Mouse (Mus musculus) stomach, postnatal 0 days (tissue): ENCODE data around the gene Rlbp1. TPM values are rescaled to one million over a fixed set of nuclear protein-coding genes. Genes with fewer than 3 reads are reported as not detected.

Experiments used
- ATAC-seq: fragments of 200-750 bp; cut with Nextera tagmentation; 2 replicates; pipeline ENCODE4 v1.8.0; 2017; ENCODE audit not compliant: low FRiP score, low TSS enrichment
- DNase-seq: peaks from one replicate; pipeline ENCODE4 v3.0.0-alpha.2; 2016; ENCODE audit warnings: low spot score
- H3K27ac ChIP-seq: fragments of 300-500 bp; sonication (generic); replicated peaks from 2 replicates; pipeline ENCODE4 v1.5.1; 2014; ENCODE audit warnings: mild to moderate bottlenecking, control low read depth
- H3K27me3 ChIP-seq: fragments of 300-500 bp; sonication (generic); 2 replicates; pipeline ENCODE4 v1.6.1; 2014; ENCODE audit warnings: low read length; ENCODE audit not compliant: control insufficient read depth, insufficient read depth
- H3K36me3 ChIP-seq: fragments of 300-500 bp; sonication (generic); 2 replicates; pipeline ENCODE4 v1.6.1; 2014; ENCODE audit warnings: low read length, mixed read lengths; ENCODE audit not compliant: control insufficient read depth, insufficient read depth
- H3K4me1 ChIP-seq: fragments of 300-500 bp; sonication (generic); replicated peaks from 2 replicates; pipeline ENCODE4 v1.6.1; 2014; ENCODE audit warnings: antibody characterized with exemption; ENCODE audit not compliant: control insufficient read depth, insufficient read depth
- H3K4me2 ChIP-seq: fragments of 300-500 bp; sonication (generic); replicated peaks from 2 replicates; pipeline ENCODE4 v1.6.1; 2014; ENCODE audit warnings: low read depth, mild to moderate bottlenecking, control low read depth, moderate library complexity
- H3K4me3 ChIP-seq: fragments of 300-500 bp; sonication (generic); 2 replicates; pipeline ENCODE4 v1.5.1; 2014; ENCODE audit warnings: low read depth, low read length, control low read depth
- H3K9ac ChIP-seq: fragments of 300-500 bp; sonication (generic); 2 replicates; pipeline ENCODE4 v1.6.1; 2014; ENCODE audit warnings: mild to moderate bottlenecking, low read length, control low read depth, mixed read lengths
- H3K9me3 ChIP-seq: fragments of 300-500 bp; sonication (generic); 2 replicates; pipeline ENCODE4 v1.6.1; 2016; ENCODE audit warnings: low read length; ENCODE audit not compliant: control insufficient read depth
- CTCF ChIP-seq: IDR thresholded peaks from 2 replicates; pipeline ENCODE4 v1.5.1; 2016; ENCODE audit warnings: antibody characterized with exemption, low read depth, mild to moderate bottlenecking, moderate library complexity
- EP300 ChIP-seq: optimal IDR thresholded peaks from 2 replicates; pipeline ENCODE3; 2016; ENCODE audit warnings: antibody characterized with exemption
- WGBS: fragments of 180-500 bp; shearing (Covaris S2); extraction: QIAGEN DNeasy Blood & Tissue Kit; methylation state at CpG from one replicate; pipeline ENCODE4 v1.1.7; 2014; 5-methylcytosine and 5-hydroxymethylcytosine counted together
- polyA plus RNA-seq: library from polyadenylated mRNA; unstranded; fragments of >200 nt; fragmentation: Nextera tagmentation; extraction: Ambion mirVana; gene quantifications from 2 replicates; pipeline ENCODE4 v1.2.1, GENCODE M21; 2015

The Rlbp1 gene
- polyA plus RNA-seq, 1 experiment from 2014 or later, result 0.28 TPM

- H3K4me1 ChIP-seq, result no peaks in the 10 kb centered on the region
- H3K36me3 ChIP-seq, result no peaks in the 10 kb centered on the region
- H3K27ac ChIP-seq, result no peak overlapping the region
- H3K9me3 ChIP-seq, result no peaks in the 10 kb centered on the region
- H3K27me3 ChIP-seq, result no peaks in the 10 kb centered on the region
- H3K9ac ChIP-seq, result no peak overlapping the region
- H3K4me3 ChIP-seq, result no peak overlapping the region
- DNase-seq (no peak), ATAC-seq (no peak)
- 78% methylated on average over 7 of the region's 7 CpGs for WGBS
- TF ChIP-seq CTCF, result no peak
- TF ChIP-seq EP300, result no peak
- no peak overlapping the region for H3K4me2 ChIP-seq
Measured at GRCm38 (mm10) chr7:79388671-79389206, 1.9 kb upstream of the Rlbp1 start.

DNA sequence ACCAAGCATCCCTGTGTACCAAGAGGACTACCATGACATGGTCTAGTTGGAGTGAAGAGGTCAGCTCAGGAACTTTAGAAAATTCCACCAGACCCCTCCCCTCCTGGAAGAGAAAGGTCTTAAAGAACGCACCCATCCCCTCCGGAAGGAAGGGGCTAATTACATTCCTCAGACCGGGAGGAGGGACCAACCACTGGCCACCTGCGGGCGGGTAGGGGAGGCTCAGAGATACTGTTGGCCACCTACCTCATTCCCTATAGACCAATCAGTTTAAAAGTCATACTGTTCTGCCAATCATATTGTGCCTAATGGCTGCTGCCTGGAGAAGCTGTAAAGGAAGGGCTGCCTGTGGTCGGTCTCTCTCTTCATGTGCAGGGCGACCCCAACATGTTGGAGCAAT is 1.1 kb upstream of the Rlbp1 start:
- no peaks in the 10 kb centered on the region for H3K4me1 ChIP-seq
- WGBS, result 49% methylated on average over 7 of the region's 7 CpGs
- H3K4me3 ChIP-seq, result no peak overlapping the region
- TF ChIP-seq EP300 (no peak), CTCF (no peak)
- H3K9ac ChIP-seq, result no peak overlapping the region
- H3K9me3 ChIP-seq, result no peaks in the 10 kb centered on the region
- H3K36me3 ChIP-seq, result no peaks in the 10 kb centered on the region
- DNase-seq, result no peak
- ATAC-seq, result no peak
- no peaks in the 10 kb centered on the region for H3K27me3 ChIP-seq
- no peak overlapping the region for H3K27ac ChIP-seq
- H3K4me2 ChIP-seq, result no peak overlapping the region

- 71% methylated on average over 8 of the region's 8 CpGs for WGBS
- DNase-seq (no peak), ATAC-seq (no peak)
- Histone ChIP-seq H3K9ac (no peak overlapping the region), H3K4me1 (no peaks in the 10 kb centered on the region), H3K27ac (no peak overlapping the region), H3K9me3 (no peaks in the 10 kb centered on the region), H3K27me3 (no peaks in the 10 kb centered on the region), H3K4me2 (no peak overlapping the region), H3K4me3 (no peak overlapping the region), H3K36me3 (no peaks in the 10 kb centered on the region)
- TF ChIP-seq EP300, result no peak
Measured at GRCm38 (mm10) chr7:79387140-79387539, 292 bp upstream of the Rlbp1 start.

- H3K9me3 ChIP-seq, result no peaks in the 10 kb centered on the region
- H3K4me1 ChIP-seq, result no peaks in the 10 kb centered on the region
- ATAC-seq (no peak), DNase-seq (no peak)
- H3K36me3 ChIP-seq, result no peaks in the 10 kb centered on the region
- TF ChIP-seq EP300, result no peak
- TF ChIP-seq CTCF, result no peak
- H3K27ac ChIP-seq, result no peak overlapping the region
- H3K27me3 ChIP-seq, result no peaks in the 10 kb centered on the region
- no peak overlapping the region for H3K4me3 ChIP-seq
- H3K4me2 ChIP-seq, result no peak overlapping the region
- no peak overlapping the region for H3K9ac ChIP-seq
- 79% methylated on average over 10 of the region's 10 CpGs for WGBS
Measured at GRCm38 (mm10) chr7:79376516-79377275, 10.2 kb downstream of the Rlbp1 start.

DNA sequence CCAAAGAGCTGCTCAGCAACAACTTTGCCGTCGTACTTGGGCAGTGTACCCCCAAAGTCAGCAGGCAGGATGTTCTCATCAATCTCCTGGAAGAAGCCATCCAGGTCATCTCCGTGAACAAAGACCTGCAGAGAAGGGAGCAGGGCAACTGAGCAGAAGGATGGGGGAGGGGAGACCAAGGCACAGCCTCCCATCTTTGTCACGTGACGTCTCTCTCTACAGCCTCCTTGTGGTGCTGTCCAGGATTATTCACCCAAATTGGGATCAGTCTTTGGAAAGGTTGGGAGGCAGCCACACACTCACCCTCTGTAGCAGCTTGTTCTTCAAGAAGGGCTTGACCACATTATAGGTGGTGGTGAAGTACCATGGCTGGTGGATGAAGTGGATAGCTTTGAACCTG is 11.3 kb downstream of the Rlbp1 start:
- no peaks in the 10 kb centered on the region for H3K9me3 ChIP-seq
- no peak for DNase-seq
- H3K4me2 ChIP-seq, result no peak overlapping the region
- 63% methylated on average over 5 of the region's 5 CpGs for WGBS
- H3K4me3 ChIP-seq, result no peak overlapping the region
- no peak for ATAC-seq
- H3K4me1 ChIP-seq, result no peaks in the 10 kb centered on the region
- H3K27me3 ChIP-seq, result no peaks in the 10 kb centered on the region
- TF ChIP-seq CTCF, result no peak
- no peak for TF ChIP-seq EP300
- no peak overlapping the region for H3K9ac ChIP-seq
- H3K36me3 ChIP-seq, result no peaks in the 10 kb centered on the region
- no peak overlapping the region for H3K27ac ChIP-seq

- Histone ChIP-seq H3K27ac (no peak overlapping the region), H3K9me3 (no peaks in the 10 kb centered on the region), H3K36me3 (no peaks in the 10 kb centered on the region), H3K4me3 (no peak overlapping the region), H3K4me1 (no peaks in the 10 kb centered on the region), H3K9ac (no peak overlapping the region), H3K4me2 (no peak overlapping the region), H3K27me3 (no peaks in the 10 kb centered on the region)
- TF ChIP-seq CTCF (no peak), EP300 (no peak)
- DNase-seq, result no peak
- ATAC-seq, result no peak
Measured at GRCm38 (mm10) chr7:79374017-79374416, 12.8 kb downstream of the Rlbp1 start.
